Mouse (Mus musculus) lung, postnatal 0 days (tissue): ENCODE results near the gene Ptrhd1.

Experiments
- CTCF ChIP-seq: IDR thresholded peaks from 2 replicates; pipeline ENCODE4 v1.5.1; 2016; ENCODE audit warnings: antibody characterized with exemption, mild to moderate bottlenecking
- EP300 ChIP-seq: IDR thresholded peaks from 2 replicates; pipeline ENCODE4 v1.6.1; 2016; ENCODE audit warnings: antibody characterized with exemption, mild to moderate bottlenecking, control low read depth

DNA sequence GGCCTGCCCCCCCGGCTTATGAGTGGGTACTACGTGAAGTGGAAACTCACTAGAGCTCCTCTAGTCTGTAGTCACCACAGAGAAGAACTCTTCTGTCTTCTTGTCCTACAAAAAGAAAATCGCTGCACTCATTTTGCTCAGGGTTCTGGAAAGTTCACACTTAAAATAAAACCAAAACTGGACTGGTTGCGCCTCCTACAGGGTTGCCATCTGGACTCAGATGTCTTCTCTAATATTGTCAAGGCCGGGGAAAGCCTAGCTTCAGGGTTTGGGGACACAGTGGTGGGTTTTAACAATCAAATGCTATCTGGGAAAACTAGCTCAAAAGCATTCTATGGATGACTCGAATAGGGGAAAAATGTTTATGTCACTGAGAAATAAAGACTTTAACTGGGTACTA, 16.0 kb downstream of the Ptrhd1 start:
- TF ChIP-seq CTCF (no peak), EP300 (no peak)
